Mouse (Mus musculus) midbrain, postnatal 0 days (tissue): ENCODE measurements around the gene 6430571L13Rik. TPM values are rescaled to one million over a fixed set of nuclear protein-coding genes. Genes with fewer than 3 reads are reported as not detected.

ENCODE experiments used
- ATAC-seq: fragments of 200-750 bp; cut with Nextera tagmentation; 2 replicates; pipeline ENCODE4 v1.8.0; 2017; ENCODE audit warnings: moderate number of reproducible peaks, mild to moderate bottlenecking, moderate TSS enrichment, moderate library complexity; ENCODE audit not compliant: low FRiP score
- DNase-seq: peaks from one replicate; pipeline ENCODE4 v3.0.0-alpha.2; 2015; ENCODE audit warnings: low spot score
- H3K27ac ChIP-seq: fragments of 300-500 bp; sonication (generic); 2 replicates; pipeline ENCODE4 v1.5.1; 2014; ENCODE audit warnings: low read depth, mild to moderate bottlenecking, low read length, mixed read lengths
- H3K27me3 ChIP-seq: fragments of 300-500 bp; sonication (generic); 2 replicates; pipeline ENCODE4 v1.6.1; 2014; ENCODE audit warnings: low read length, control low read depth, mixed read lengths; ENCODE audit not compliant: insufficient read depth
- H3K36me3 ChIP-seq: fragments of 300-500 bp; sonication (generic); 2 replicates; pipeline ENCODE4 v1.6.1; 2014; ENCODE audit warnings: low read length, control low read depth, mixed read lengths; ENCODE audit not compliant: insufficient read depth
- H3K4me1 ChIP-seq: fragments of 300-500 bp; sonication (generic); 2 replicates; pipeline ENCODE4 v1.6.1; 2014; ENCODE audit warnings: mild to moderate bottlenecking, control low read depth, antibody characterized with exemption, low read length, mixed read lengths; ENCODE audit not compliant: insufficient read depth
- H3K4me2 ChIP-seq: fragments of 300-500 bp; sonication (generic); 2 replicates; pipeline ENCODE4 v1.6.1; 2014; ENCODE audit warnings: low read depth, mild to moderate bottlenecking, low read length, mixed read lengths; ENCODE audit not compliant: poor library complexity, severe bottlenecking
- H3K4me3 ChIP-seq: fragments of 300-500 bp; sonication (generic); 2 replicates; pipeline ENCODE4 v1.5.1; 2014; ENCODE audit warnings: low read depth, mild to moderate bottlenecking, low read length, moderate library complexity
- H3K9ac ChIP-seq: fragments of 300-500 bp; sonication (generic); replicated peaks from 2 replicates; pipeline ENCODE4 v1.6.1; 2014; ENCODE audit warnings: mild to moderate bottlenecking, low read length, moderate library complexity, mixed read lengths; ENCODE audit not compliant: poor library complexity, severe bottlenecking
- H3K9me3 ChIP-seq: fragments of 300-500 bp; sonication (generic); 2 replicates; pipeline ENCODE4 v1.6.1; 2016; ENCODE audit warnings: low read length, control low read depth
- CTCF ChIP-seq: IDR thresholded peaks from 2 replicates; pipeline ENCODE4 v1.5.1; 2016; ENCODE audit warnings: antibody characterized with exemption, mild to moderate bottlenecking
- WGBS: fragments of 180-500 bp; shearing (Covaris S2); extraction: QIAGEN DNeasy Blood & Tissue Kit; methylation state at CpG from one replicate; pipeline ENCODE4 v1.1.7; 2014; 5-methylcytosine and 5-hydroxymethylcytosine counted together
- polyA plus RNA-seq: library from polyadenylated mRNA; unstranded; fragments of >200 nt; fragmentation: Nextera tagmentation; extraction: Ambion mirVana; gene quantifications from 2 replicates; pipeline ENCODE4 v1.2.1, GENCODE M21; 2015
- total RNA-seq: library from RNA; depleted of rRNA; stranded (reverse); fragments of >200 nt; gene quantifications from 2 replicates; pipeline ENCODE4 v1.2.3, GENCODE M21; 2014

6430571L13Rik gene
- total and polyA plus RNA-seq, 2 experiments from 2014 or later: 10.4 to 13.6 TPM

DNA sequence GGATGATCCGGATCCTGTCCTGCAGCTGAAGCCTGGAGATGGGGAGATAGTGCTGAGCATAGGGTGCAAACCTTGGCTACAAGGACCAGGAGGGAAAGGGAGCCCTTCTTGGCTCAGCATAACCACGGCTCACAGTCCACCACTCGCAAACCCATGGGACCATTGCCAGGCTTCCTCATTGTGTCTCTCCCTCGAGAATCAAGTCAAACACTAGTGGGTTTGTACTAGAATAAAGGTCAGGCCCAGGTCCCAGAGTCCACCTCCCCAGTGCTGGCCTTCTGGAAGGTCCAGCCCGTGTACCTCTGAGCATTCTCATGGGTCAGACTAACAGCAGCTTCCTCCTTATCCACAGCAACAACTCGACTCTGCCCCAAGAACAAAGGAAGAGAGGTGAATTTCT lies 9.6 kb upstream of the 6430571L13Rik start:
- H3K27me3 ChIP-seq: no peaks in the 10 kb centered on the region
- H3K4me1 ChIP-seq: no peaks in the 10 kb centered on the region
- ATAC-seq: no peak
- H3K36me3 ChIP-seq: peaks cover 24% of the 10 kb centered on the region
- no peak overlapping the region for H3K4me3 ChIP-seq
- H3K9ac ChIP-seq: no peak overlapping the region
- H3K9me3 ChIP-seq: no peaks in the 10 kb centered on the region
- H3K4me2 ChIP-seq: no peak overlapping the region
- no peak for DNase-seq
- no peak for TF ChIP-seq CTCF
- no peak overlapping the region for H3K27ac ChIP-seq
- WGBS: 82% methylated on average over 6 of the region's 6 CpGs

DNA sequence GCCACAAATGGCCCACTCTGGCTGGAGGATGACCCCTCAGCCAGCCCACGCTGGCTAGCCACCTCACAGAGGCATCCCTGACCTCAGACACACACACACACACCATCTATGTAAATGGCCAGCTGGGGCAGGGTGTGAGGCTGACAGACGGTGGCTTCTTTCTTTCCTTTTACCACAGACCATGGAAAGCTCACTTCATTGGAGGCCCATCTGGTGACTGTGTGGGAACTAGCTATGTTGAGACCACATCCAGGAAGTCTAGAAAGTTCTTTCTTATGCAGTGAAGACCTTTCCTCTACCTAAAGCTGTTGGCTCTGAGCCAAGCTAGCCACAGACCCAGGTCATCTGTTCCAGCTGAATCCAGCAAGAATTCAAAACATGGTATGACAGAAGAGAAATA lies 6.7 kb upstream of the 6430571L13Rik start:
- DNase-seq (no peak), ATAC-seq (no peak)
- H3K27ac ChIP-seq: no peak overlapping the region
- TF ChIP-seq CTCF: no peak
- 79% methylated on average over 2 of the region's 2 CpGs for WGBS
- no peaks in the 10 kb centered on the region for H3K9me3 ChIP-seq
- H3K36me3 ChIP-seq: peaks cover 22% of the 10 kb centered on the region
- H3K4me1 ChIP-seq: peaks cover 10% of the 10 kb centered on the region; the same call in 1 of the 2 replicates
- no peaks in the 10 kb centered on the region for H3K27me3 ChIP-seq
- H3K9ac ChIP-seq: no peak overlapping the region
- no peak overlapping the region for H3K4me2 ChIP-seq
- H3K4me3 ChIP-seq: no peak overlapping the region

DNA sequence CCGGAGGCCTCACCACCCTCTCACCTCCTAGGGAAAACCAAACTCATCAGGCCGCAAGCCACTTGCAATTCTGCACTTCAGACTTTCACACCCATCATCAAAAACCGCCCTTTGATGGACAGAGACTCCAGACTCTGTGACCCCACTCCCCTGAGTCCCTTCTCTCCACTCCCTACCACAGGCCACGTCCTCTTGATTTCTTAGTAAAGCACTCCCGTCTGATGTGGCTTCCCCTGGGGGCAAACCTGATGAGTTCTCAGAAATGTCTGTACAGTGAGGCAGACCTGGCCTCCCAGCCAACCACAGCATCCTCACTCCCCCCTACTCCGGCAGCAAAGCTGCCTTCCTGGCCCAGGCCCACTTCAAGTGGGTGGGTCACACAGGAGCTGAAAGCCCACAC lies 6.0 kb upstream of the 6430571L13Rik start:
- Histone ChIP-seq H3K36me3 (peaks cover 17% of the 10 kb centered on the region), H3K27me3 (no peaks in the 10 kb centered on the region), H3K4me3 (no peak overlapping the region), H3K9me3 (no peaks in the 10 kb centered on the region), H3K9ac (no peak overlapping the region), H3K4me1 (peaks cover 12% of the 10 kb centered on the region; the same call in 1 of the 2 replicates), H3K4me2 (no peak overlapping the region), H3K27ac (no peak overlapping the region)
- DNase-seq (no peak), ATAC-seq (no peak)
- TF ChIP-seq CTCF: no peak
- 89% methylated on average over 6 of the region's 6 CpGs for WGBS

DNA sequence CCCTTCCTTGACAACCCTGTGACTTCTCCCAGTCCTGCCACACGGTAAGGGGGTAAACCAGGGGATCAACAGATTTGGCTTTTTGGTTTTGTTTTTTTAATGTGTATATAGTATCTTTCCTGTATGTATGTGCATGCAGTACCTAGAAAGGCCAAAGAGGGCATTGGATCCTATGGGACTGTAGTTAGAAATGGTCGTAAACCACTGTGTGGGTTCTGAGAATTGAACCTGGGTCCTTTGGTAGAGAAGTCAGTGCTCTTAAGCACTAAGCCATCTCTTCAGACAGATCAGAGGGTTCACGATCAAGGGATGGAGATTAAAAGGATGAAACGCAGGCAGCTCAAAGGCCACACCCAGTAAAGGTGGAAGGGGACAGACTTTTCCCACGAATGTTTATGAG lies 5.4 kb upstream of the 6430571L13Rik start:
- Histone ChIP-seq H3K4me3 (no peak overlapping the region), H3K4me1 (peaks cover 12% of the 10 kb centered on the region; the same call in 1 of the 2 replicates), H3K36me3 (peaks cover 17% of the 10 kb centered on the region), H3K9me3 (no peaks in the 10 kb centered on the region), H3K4me2 (no peak overlapping the region), H3K27ac (no peak overlapping the region), H3K9ac (no peak overlapping the region), H3K27me3 (no peaks in the 10 kb centered on the region)
- no peak for ATAC-seq
- 91% methylated on average over 5 of the region's 5 CpGs for whole genome bisulfite sequencing
- no peak for DNase-seq
- TF ChIP-seq CTCF: peak; percentile 41

DNA sequence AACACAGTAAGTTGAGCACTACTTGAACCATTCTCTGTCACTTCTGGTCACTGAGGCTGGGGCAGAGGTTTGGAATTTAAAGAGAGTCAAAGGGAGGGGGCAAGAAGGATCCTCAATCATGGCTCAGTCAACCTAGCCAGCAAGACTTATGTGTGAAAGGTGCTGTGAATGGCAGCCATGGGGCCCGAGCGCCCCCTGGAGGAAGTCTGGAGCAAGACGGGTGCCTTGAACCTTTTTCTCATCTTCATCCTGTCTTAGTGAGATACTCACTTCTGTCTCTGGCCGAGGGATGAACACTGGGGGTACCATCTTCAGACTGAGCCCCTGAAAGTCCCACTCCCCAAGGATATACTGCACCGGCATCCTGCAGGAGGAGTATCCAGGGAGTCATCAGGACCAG lies 4.5 kb upstream of the 6430571L13Rik start:
- ATAC-seq (no peak), DNase-seq (peak; percentile 51)
- Histone ChIP-seq H3K4me3 (no peak overlapping the region), H3K4me2 (no peak overlapping the region), H3K27ac (no peak overlapping the region), H3K9me3 (no peaks in the 10 kb centered on the region), H3K27me3 (no peaks in the 10 kb centered on the region), H3K4me1 (peaks cover 12% of the 10 kb centered on the region; the same call in 1 of the 2 replicates), H3K36me3 (peaks cover 17% of the 10 kb centered on the region), H3K9ac (no peak overlapping the region)
- 13% methylated on average over 5 of the region's 5 CpGs for WGBS
- TF ChIP-seq CTCF: peak; percentile 84

DNA sequence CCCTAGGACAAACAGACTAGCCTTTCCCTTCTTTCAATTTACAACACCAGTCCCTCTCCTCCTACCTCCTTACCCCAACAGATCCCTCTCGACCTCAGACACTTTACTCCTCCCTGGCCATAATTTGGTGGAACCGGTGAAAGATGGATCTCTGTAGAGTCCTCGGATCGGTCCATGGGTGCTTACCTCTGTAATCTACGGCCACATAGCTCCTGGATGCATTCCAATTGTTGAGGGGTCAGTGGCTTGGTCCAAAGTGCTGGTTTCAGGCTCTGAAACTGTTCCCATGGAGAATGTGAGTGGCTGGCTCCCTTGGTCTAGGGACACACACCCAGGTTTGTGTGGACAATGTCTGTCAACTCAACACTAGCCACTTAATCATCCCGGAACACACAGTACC lies 4.0 kb upstream of the 6430571L13Rik start:
- WGBS: 91% methylated on average over 6 of the region's 6 CpGs
- H3K27ac ChIP-seq: no peak overlapping the region
- no peak overlapping the region for H3K4me2 ChIP-seq
- H3K36me3 ChIP-seq: peaks cover 17% of the 10 kb centered on the region
- ATAC-seq (no peak), DNase-seq (no peak)
- H3K4me3 ChIP-seq: no peak overlapping the region
- TF ChIP-seq CTCF: no peak
- H3K4me1 ChIP-seq: peaks cover 15% of the 10 kb centered on the region; the same call in 1 of the 2 replicates
- no peaks in the 10 kb centered on the region for H3K27me3 ChIP-seq
- no peaks in the 10 kb centered on the region for H3K9me3 ChIP-seq
- H3K9ac ChIP-seq: no peak overlapping the region
